Mouse (Mus musculus) myocyte (in vitro differentiated cells): ENCODE measurements at regions not wholly inside any gene's neighbourhood (a gene's known extent, or its start where the extent isn't known, plus 50 kb on each side); places are given as distances from the start of the nearest gene placed in this dataset.

Experiments used
- CEBPB ChIP-seq: IDR thresholded peaks from 2 replicates; pipeline ENCODE4 v1.6.1; 2011; ENCODE audit warnings: mild to moderate bottlenecking, moderate library complexity; ENCODE audit not compliant: poor library complexity, insufficient read depth, severe bottlenecking
- MAX ChIP-seq: IDR thresholded peaks from one replicate; pipeline ENCODE4 v1.6.1; 2011; ENCODE audit warnings: low read depth, mild to moderate bottlenecking, control low read depth
- MYOG ChIP-seq, 3 experiments: IDR thresholded peaks; one replicate each; pipeline ENCODE4 v1.6.1; 2011; ENCODE audit warnings: control low read depth in 2 of 3, low read depth in 2 of 3, mild to moderate bottlenecking in 2 of 3; ENCODE audit not compliant: insufficient read length in 2 of 3, control insufficient read depth in 1 of 3, insufficient read depth in 1 of 3
- POLR2A ChIP-seq: IDR thresholded peaks from one replicate; pipeline ENCODE4 v1.6.1; 2011; ENCODE audit warnings: low read depth, mild to moderate bottlenecking, control low read depth, moderate library complexity; ENCODE audit not compliant: insufficient read length
- POLR2AphosphoS2 ChIP-seq: IDR thresholded peaks from one replicate; pipeline ENCODE4 v1.6.1; 2011; ENCODE audit warnings: low read depth, control low read depth; ENCODE audit not compliant: insufficient read length
- REST ChIP-seq: IDR thresholded peaks from one replicate; pipeline ENCODE4 v1.6.1; 2011; ENCODE audit warnings: mild to moderate bottlenecking, control low read depth, moderate library complexity; ENCODE audit not compliant: insufficient read depth, insufficient read length
- TCF12 ChIP-seq: IDR thresholded peaks from one replicate; pipeline ENCODE4 v1.6.1; 2011; ENCODE audit warnings: mild to moderate bottlenecking, control low read depth; ENCODE audit not compliant: poor library complexity, insufficient read depth, severe bottlenecking
- TCF3 ChIP-seq: IDR thresholded peaks from one replicate; pipeline ENCODE4 v1.6.1; 2011; ENCODE audit warnings: low read depth, control low read depth; ENCODE audit not compliant: insufficient read length
- USF1 ChIP-seq: IDR thresholded peaks from one replicate; pipeline ENCODE4 v1.6.1; 2011; ENCODE audit warnings: low read depth, mild to moderate bottlenecking, control low read depth, moderate library complexity

GRCm38 (mm10) chr2:114450185-114450584 is 204.6 kb downstream of the Dph6 start:
- TF ChIP-seq POLR2A (no peak), TCF12 (no peak), POLR2AphosphoS2 (no peak), MAX (no peak), MYOG (IDR thresholded peaks at IDR 0.05; ENCODE audit: control insufficient read depth in 1 of 3, insufficient read depth in 1 of 3, insufficient read length in 2 of 3, low read depth in 2 of 3) (no peak), CEBPB (no peak), USF1 (no peak), TCF3 (no peak), REST (no peak)
